Mouse (Mus musculus) thymus, postnatal 0 days (tissue): ENCODE measurements around the gene Mt4. TPM values are rescaled to one million over a fixed set of nuclear protein-coding genes. Genes with fewer than 3 reads are reported as not detected.
A peak's percentile ranks its signal among the peaks of the same experiment; 100 is the strongest.
"Not testable (repeated sequence)": the region's sequence is repeated elsewhere in the genome, so short reads cannot be mapped to it uniquely, and the experiment has no call there.

Experiments
- DNase-seq: peaks from one replicate; pipeline ENCODE4 v3.0.0-alpha.2; 2015; ENCODE audit warnings: low spot score
- polyA plus RNA-seq: library from polyadenylated mRNA; unstranded; fragments of >200 nt; fragmentation: Nextera tagmentation; extraction: Ambion mirVana; gene quantifications from 2 replicates; pipeline ENCODE4 v1.2.1, GENCODE M21; 2015

Gene Mt4
- polyA plus RNA-seq, 1 experiment from 2014 or later, result 5.6 TPM

- not testable (repeated sequence) for DNase-seq
These were observed 2.4 kb upstream of the Mt4 start for GRCm38 (mm10) chr8:94134601-94135000.

- DNase-seq, result no peak
These were observed 1.4 kb upstream of the Mt4 start for GRCm38 (mm10) chr8:94135556-94135955.

GRCm38 (mm10) chr8:94136192-94136591 lies 805 bp upstream of the Mt4 start:
- DNase-seq, result no peak

GRCm38 (mm10) chr8:94140266-94140795 lies 3.3 kb downstream of the Mt4 start:
- DNase-seq, result no peak

GRCm38 (mm10) chr8:94148236-94148635 lies 11.2 kb downstream of the Mt4 start:
- no peak for DNase-seq

GRCm38 (mm10) chr8:94150925-94151324 lies 13.9 kb downstream of the Mt4 start:
- no peak for DNase-seq

GRCm38 (mm10) chr8:94152513-94153300 lies 15.7 kb downstream of the Mt4 start, which contains the start of gene Mt3:
Mt3 (plus strand) TSS chr8:94152607.
- DNase-seq, result peak; percentile 36

GRCm38 (mm10) chr8:94153451-94153850 lies 16.5 kb downstream of the Mt4 start:
- DNase-seq, result no peak

- DNase-seq, result no peak
These were observed 17.5 kb downstream of the Mt4 start for GRCm38 (mm10) chr8:94154537-94154936.

GRCm38 (mm10) chr8:94156092-94156491 lies 19.1 kb downstream of the Mt4 start:
- no peak for DNase-seq

- DNase-seq, result not testable (repeated sequence)
These were observed 28.8 kb downstream of the Mt4 start for GRCm38 (mm10) chr8:94165772-94166171.

- peak; percentile 78 for DNase-seq
These were observed 30.2 kb downstream of the Mt4 start for GRCm38 (mm10) chr8:94167244-94167643.

- DNase-seq, result no peak
These were observed 32.5 kb downstream of the Mt4 start for GRCm38 (mm10) chr8:94169547-94169946.

- no peak for DNase-seq
These were observed 34.3 kb downstream of the Mt4 start for GRCm38 (mm10) chr8:94171321-94171755.

GRCm38 (mm10) chr8:94172075-94172808 lies 35.2 kb downstream of the Mt4 start, which contains the start of gene Mt2:
Mt2 (plus strand) TSS chr8:94172664.
- no peak for DNase-seq

- peak; percentile 56 for DNase-seq
These were observed 36.1 kb downstream of the Mt4 start for GRCm38 (mm10) chr8:94172809-94173732.

- no peak for DNase-seq
These were observed 36.9 kb downstream of the Mt4 start for GRCm38 (mm10) chr8:94173848-94174403.

GRCm38 (mm10) chr8:94174619-94175213 lies 37.7 kb downstream of the Mt4 start:
- DNase-seq, result no peak

- DNase-seq, result no peak
These were observed 40.9 kb downstream of the Mt4 start for GRCm38 (mm10) chr8:94177716-94178390.
